Mouse (Mus musculus) 3134 (cell line): ENCODE measurements around the gene Tango6.

Experiments used
- DNase-seq: peaks from one replicate; pipeline ENCODE4 v3.0.0-alpha.2; 2011; ENCODE audit warnings: low spot score; ENCODE audit not compliant: insufficient read length; ENCODE audit errors: extremely low read depth

The Tango6 gene

DNA sequence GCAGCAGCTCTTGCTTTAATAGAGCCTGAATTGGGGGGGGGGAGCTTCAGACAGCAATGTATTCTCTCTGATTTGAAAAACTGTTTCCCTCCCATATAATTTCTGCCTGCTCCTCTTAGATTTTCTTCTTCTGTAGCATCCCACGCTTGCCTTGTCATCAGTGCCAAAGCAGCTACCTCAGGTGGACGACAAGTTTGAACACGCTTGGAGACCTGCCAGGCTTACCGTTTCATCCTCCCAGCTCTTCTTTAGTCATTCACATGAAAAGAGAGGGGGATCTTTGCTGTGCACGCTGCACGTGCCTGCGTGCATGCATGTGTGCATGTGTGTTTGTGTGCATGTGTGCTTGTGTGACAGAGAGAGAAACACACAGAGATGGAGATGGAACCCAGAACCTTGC is 127.5 kb downstream of the Tango6 start:
- DNase-seq = no peak

DNA sequence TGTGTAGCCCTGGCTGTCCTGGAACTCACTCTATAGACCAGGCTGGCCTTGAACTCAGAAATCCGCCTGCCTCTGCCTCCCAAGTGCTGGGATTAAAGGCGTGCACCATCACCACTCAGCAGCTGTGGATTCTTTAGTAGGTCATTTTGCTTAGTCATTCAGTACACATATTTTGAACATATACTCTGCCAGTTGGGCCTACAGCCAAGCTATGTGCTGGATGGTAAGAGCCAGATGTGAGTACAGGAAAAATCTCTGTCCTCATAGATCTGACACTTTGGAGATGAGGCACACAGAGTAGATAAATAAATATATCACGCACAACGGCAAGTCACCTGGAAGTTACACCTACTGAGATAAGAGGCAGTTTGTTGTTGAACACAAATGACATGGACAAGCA is 129.7 kb downstream of the Tango6 start:
- DNase-seq = no peak

DNA sequence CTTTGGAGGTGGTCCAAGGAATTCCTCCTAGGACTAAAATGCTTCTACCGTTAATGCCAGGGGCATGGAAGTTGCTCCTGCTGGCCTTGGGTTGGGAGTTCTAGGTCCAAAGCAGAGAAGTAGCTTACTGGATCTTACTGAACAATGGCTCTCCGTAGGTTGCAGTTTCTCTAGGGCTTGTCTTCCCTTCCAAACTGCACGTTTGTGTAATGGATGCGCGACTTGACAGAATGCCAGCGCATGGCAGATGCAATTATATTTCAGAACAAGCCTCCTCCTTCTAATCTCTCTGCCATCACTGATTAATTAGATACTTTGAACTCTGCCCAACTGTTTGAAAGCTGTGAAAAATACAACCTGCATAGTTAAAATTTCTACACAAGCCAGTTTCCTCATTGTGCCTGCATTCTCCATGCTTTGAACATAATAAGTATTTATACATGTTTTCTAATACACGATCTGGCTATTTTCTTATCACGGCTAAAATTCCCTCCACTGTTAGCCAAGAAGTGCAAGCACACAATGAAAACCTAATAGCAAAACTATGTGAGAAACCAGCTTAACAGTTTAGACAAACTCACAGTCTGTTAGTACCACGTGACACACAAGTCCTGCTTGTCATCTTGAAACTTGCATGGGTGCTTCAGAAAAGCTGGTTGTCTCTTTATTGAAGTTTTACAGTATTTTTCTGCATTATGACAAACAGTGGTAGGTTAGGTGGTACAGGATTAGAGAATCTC is 133.7 kb downstream of the Tango6 start:
- DNase-seq = no peak

DNA sequence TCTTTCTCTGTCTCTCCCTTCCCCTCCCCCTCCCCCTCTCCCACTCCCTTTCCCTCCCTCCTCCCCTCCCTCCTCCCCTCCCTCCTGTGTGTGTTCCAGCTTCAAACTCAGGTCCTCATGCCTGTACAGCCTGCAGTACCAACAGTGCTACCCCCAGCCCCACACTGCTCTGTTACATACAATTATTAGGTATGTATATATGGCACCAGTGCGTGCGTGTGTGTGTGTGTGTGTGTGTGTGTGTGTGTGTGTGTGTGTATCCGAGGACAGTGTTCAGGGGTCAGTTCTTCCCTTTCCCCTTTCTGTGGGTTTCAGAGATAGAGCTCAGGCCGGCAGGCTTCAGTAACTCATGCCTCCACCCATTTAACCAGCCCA is 134.3 kb downstream of the Tango6 start:
- no peak for DNase-seq

DNA sequence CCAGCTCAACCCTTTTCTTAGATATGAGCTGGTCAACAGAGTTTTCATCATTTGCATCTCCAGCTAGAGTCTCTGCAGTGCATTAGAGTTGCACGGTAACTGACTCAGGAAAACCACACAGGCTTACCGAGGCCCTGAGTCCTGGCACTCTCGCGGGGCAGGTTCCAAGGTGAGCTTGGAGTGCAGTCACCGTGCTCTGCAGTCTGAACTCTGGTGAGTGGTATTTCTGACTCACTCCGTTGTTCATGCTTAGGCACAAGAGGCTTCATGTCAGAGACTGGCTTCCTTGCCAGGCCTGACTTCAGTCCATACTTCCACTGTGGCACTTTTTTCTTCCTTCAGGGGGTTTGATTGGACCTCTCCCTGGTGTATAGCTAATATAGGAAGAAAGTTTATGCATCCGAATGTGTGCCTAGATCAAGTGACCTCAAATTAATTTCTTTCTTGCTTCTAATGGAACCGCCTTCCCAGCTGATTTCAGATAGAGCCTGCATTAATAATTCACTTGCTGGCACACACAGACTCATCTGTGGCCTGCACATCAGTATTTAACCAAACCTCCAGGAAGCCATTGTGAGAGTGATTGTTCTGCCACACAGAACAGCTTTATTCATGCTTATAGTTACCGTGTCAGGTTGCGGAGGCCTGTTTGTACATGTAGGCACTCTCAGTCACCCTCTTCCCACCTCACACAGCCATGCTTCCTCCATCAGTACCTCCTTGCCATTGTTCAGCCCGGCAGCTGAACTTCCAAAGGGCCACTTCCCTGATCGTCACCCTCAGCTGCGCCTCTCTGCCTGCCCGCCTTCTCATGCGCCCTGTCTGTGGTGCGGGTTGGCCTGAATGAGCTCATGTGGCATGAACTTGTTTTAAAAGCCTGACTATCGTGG is 136.0 kb downstream of the Tango6 start:
- peak; percentile 23 for DNase-seq

DNA sequence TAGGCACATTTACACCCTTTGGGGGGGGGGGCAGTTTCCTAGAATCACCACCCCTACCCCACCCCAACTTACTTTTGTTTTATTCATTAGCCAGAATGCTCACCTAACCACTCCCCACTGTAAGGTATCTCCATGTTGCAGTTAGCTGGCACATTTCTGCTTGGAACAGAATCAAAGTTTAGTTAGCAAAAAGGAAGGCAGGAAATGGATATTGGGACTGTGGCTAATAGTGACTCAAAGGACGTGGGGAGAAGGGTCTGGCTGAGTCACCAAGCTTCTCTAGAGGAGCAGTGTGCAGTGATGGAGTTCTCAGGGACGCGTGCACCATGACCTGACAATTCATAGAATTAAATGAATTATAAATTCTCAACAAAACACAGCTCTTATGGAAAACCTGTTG is 136.7 kb downstream of the Tango6 start:
- peak; percentile 30 for DNase-seq

DNA sequence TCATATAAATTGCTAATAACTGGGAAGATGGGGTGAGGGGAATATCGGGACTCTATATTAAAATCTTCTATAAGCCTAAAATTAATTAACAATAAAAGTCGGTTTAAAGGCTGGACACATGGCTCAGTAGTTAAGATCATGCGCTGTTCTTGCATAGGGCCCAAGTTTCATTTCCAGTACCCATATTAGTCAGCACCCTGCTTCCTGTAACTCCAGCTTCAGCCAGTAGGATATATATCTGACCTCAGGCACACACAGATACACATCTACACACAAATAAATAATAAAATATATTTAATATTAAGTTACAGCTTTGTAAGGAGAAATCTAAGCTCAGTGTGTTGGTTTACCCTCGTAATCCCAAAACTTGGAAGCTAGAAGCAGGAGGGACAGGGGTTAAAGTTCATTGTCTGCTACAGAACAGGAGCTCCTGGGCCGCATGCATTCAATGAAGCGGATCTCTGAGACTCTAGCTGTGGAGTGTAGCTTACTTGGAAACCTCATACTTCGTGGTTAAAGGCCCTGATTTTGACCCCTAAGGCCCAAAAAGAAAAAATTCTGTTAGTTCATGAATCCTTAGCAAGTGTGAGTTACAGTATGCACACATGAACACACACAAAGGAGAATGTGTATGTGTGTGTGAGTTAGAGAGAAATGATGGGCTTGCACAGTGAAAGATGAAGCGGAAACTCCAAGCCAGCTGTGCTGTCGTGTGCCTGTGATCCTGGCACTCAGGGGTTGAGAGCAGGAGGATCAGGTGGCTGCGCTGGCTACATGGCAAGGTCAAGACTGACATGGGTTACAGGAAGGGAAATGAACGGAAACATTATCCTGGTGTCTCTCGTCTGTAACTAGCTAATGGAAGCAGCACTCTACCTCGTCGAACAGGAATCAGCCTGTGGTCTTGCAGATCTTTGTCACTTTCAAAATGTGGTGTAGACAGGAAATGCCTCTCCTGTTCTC is 138.0 kb downstream of the Tango6 start:
- DNase-seq = no peak

DNA sequence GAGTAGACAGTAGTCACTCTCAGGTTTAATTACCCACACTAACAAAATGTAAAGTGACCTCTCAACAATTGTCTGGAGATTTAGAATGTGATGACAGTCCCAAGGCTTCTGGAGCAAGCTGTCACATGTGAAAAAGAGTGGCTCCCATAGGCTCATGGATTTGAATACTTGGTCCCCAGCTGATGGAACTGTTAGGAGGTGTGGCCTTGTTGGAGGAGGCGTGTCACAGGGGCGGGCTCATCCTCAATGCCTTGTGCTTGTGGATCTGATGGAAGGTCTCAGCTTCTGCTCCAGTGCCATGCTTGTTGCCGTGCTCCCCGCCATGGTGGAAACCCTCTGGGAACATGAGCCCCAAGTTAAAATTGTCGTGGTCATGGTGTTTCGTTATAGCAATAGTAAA is 146.1 kb downstream of the Tango6 start:
- DNase-seq = no peak

DNA sequence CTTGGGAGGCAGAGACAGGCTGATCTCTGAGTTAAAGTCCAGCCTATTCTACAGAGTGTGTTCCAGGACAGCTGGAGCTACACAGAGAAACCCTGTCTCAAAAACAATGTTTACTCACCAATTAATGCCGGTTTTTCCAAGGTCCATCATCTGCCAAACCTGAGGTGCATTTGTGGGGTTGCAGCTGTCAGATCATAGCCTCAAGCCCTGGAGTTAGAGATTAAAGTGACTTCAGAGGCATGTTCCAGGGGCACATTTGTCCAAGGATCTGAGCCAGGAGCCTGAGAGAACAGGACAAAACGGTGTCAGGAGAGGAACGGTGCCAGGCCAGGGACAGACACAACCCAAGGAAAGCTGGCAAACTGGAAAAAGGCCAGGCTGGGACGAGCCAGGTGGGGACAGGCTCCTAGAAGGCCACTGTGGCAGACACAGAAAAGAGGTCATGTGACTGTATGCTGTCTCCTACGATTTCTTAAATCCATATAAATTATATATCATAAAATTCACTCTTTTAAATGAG is 146.7 kb downstream of the Tango6 start:
- DNase-seq = no peak

DNA sequence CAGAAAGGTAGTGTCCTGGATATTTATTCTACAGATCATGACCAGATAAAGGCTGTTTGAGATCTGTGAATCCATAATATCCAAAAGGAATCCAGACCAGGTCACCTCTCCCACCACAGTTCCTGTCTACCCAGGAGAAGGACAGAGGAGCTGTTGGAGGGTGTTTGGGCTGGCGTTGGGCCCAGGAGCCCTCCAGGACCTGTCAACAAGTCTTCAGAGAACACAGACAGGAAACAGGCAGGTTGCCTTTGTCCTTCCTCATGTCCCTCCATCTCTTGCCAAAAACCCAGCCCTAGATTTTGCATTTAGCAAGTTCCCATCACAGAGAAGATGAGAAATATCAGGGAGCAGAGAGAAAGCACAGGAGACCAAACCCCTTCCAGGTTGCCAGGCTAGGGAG is 152.0 kb downstream of the Tango6 start:
- DNase-seq = no peak

DNA sequence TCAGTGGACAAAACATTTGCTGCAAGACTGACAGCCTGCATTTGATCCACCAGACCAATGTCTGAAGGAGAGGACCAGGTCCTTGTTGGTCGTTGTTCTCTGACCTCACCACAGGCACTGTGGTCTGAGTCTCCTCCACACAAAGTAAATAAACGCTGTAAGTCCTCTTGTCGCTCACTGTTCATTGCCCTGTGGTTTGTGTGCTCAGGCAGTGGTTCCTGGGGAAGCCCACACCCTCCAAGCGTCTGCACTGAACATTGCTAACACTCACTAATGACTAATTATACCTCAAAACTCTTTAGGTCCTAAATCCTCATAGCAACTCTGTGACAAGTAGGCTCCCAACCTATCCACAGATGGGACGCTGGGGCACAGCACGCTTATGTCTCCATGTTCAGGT is 153.7 kb downstream of the Tango6 start:
- no peak for DNase-seq

DNA sequence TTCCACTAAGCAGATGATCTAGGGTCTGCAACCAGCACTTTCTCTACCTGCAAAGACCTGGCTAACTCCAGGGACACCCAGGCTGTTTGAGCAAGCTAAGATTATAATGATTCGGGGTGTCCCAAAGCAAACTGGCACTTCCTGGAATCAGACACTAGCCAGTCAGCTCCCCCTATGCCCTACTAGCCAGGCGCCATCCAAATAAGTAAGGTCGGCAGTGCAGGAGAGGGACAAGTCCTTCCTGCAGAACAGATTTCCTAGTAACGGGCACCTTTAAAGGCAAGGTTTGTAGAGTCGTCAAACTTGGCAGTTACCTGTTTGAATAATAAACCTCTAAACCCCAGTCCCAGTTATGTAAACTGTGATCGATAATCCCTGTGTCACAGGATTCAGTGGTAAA is 155.9 kb downstream of the Tango6 start:
- no peak for DNase-seq

DNA sequence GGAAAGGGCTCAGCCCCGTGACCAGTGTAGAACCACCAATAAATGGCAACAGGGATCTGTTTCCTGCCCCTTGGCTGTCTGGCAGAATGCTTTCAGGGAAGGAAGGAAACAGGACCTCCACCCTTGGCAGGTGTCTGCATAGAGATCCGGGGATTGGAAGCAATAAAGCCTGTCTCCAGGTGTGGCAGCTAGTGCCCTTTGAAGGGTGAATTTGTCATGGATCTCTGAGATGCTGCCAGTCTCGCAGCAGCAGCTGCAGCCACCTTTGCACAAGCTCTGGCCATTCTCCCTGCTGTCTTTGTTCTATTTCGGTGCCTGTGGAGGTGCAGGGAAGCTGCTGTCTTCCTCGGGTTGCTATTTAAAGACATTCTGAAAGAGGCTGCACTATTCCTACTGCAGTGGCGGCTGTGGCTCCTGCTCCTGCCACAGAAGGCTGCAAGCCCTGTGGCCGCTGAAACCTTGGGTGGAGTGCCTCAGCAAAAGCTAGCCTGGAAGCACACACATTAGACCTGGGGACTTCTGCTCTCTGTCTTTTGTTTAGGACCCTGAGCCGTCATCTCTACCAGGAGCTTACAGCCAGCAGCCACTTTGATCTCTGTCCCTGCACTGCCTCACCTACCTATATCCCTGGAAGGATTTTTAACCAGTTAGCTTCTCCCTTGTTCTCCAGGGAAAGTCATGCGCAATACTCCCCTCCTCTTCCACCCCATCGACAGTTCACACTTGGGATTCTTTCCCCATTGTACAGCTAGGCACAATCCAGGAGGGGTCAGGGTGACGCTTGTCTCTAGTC is 156.5 kb downstream of the Tango6 start:
- no peak for DNase-seq

DNA sequence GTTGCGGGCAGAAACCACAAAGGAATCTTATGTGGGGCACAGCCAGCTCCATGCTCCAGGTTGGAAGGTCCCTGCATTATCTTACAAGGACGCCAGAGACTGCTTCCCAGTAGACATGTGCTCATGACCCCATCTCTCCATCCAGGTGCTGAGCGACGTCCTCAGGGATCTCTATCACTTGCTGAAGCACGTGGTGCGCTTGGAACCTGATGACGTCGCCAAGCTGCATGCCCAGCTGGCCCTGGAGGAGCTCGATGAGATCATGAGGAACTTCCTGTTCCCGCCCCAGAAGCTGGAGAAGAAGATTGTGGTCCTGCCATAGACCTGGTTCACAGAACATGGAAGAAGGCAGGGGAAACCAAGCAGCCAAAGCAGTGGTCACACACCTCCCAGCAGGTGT is 167.2 kb downstream of the Tango6 start:
- no peak for DNase-seq

DNA sequence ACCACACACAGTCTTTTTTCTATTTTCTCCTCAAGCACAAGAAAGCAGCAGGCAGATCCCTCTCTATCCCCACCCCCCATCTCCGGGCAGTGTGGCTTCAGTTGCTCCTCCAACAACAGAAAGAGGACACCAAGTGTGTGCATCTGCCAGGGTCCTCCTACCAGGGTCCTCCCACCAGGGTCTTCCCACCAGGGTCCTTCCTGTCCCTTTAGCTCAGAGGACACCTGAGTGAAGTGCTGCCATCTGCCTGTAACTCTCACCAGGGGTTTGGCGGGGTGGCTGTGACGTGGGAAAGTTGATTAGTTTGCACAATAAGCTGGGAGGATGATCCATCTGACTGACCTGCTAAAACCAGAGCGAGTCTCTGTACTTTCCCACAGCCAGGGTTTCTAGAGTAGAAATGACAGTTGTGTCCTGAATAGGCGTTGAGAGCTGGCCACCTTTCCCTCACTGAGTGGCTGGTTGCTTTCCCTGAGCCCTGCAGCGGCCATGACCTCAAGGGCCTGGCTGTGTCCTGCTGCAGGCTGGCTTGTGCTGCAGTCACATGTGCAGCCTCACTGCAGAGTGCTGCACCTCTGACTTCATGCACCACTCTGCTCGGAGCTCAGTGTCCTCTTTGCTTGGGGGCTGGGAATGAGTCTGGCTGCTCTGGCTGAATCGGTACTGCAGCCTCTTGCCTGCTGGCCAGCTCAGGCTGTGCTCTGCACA is 171.8 kb downstream of the Tango6 start:
- DNase-seq = no peak

DNA sequence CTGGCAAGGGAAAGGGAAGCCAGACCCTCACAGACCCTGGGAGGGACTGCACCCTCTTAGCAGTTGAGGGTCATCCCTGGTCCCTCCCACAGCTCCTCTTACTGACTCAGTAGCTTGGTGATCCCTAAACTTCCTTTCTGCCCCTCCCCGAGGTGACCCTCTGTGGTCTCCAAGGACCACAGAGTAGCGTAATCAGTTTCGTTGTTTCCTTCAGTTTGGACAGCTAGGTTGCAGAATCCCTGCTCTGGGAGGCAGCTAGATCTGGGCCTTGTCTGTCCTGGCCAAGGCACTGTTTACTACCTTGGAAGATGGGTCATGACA is 172.3 kb downstream of the Tango6 start:
- DNase-seq = no peak

DNA sequence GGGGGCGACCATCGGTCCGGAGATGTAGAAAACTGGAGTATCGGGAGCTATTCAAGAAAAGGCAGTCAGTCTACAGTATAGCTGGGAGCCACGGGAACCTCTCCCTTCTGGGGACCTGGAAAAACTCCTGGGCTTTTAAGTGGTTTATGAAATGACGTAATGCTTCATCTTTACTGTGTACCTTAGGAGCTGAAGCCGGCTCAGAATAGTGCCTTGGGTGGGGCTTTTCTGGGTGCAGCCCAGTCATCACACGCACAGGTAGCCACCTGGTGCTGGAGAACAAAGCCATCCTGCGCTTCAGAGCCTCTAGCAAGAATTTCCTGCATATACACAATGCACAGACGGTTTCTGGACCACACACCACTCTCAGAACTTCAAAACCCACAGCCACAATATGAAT is 180.0 kb downstream of the Tango6 start:
- DNase-seq = no peak

DNA sequence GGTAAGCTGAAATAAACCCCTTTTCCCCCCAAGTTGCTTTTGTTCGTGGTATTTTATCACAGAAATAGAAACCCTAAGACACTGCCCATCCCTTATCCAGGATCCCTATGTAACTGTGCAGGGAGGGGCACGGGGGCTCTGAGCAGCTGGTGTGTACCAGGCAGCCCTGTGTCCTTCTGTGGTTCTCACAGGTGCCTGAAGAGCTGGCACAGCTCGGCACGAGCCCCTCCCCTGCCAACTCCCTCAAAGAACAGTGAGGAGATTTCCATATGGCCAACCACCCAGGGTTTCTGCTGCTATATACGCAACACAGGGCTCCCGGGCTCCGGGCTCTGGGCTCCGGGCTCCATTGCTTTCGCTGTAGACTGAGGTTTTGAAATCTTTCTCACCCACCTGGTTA is 182.5 kb downstream of the Tango6 start:
- no peak for DNase-seq

DNA sequence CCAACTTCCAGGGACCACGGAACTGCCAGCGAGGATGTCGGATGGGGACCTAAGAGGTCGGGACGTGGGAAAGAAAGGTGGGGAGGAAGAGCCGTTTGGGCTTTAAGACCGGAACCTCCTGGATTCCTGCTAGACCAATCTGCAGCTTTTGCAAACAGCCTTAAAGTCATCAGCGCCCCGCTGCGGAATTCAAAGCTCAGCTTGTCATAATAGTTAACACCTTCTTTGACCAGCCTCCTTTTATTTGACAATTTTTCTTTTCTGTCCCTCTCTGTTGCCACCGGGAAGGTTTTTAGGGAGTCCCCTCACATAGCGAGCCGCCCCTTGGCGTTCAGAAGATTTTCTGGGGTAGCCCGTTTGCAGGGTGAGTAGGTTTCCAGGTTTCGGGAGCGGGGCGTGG is 187.2 kb downstream of the Tango6 start, which contains the start of gene Has3:
TSS of gene Has3 (plus strand) at position 192 of the 400 bp plus-strand sequence.
- DNase-seq = no peak
